Mouse (Mus musculus) CH12.LX (cell line): Measurements from ENCODE around the gene Dcaf15. TPM values are rescaled to one million over a fixed set of nuclear protein-coding genes. Genes with fewer than 3 reads are reported as not detected.

ENCODE experiments used
- DNase-seq: peaks from one replicate; pipeline ENCODE4 v3.0.0-alpha.2; 2013; ENCODE audit errors: extremely low read depth
- H3K27ac ChIP-seq: 2 replicates; pipeline ENCODE4 v1.5.1; 2012; ENCODE audit warnings: low read depth, mild to moderate bottlenecking, control low read depth, moderate library complexity; ENCODE audit not compliant: insufficient read depth
- H3K27me3 ChIP-seq: replicated peaks from 2 replicates; pipeline ENCODE3; 2012; ENCODE audit warnings: inconsistent platforms
- H3K36me3 ChIP-seq, 2 experiments: replicated peaks in 1 of 2; 2 replicates each; pipeline versions ENCODE3 to v1.6.1; 2012; ENCODE audit warnings: inconsistent platforms in 1 of 2, low read length in 1 of 2, mild to moderate bottlenecking in 1 of 2, mixed read lengths in 1 of 2, moderate library complexity in 1 of 2; ENCODE audit not compliant: control insufficient read depth in 1 of 2, insufficient read depth in 1 of 2
- H3K4me1 ChIP-seq, 2 experiments: 2 replicates each; pipeline ENCODE4 v1.6.1; 2012; ENCODE audit warnings: inconsistent platforms in 1 of 2, moderate library complexity in 1 of 2; ENCODE audit not compliant: insufficient read depth in 2 of 2, control insufficient read depth in 1 of 2
- H3K4me2 ChIP-seq: 2 replicates; pipeline ENCODE4 v1.6.1; 2012; ENCODE audit warnings: low read depth, mild to moderate bottlenecking, control low read depth; ENCODE audit not compliant: poor library complexity, insufficient read depth, severe bottlenecking
- H3K4me3 ChIP-seq, 3 experiments: fragments of 150-350 bp in 1 of 3; sonication (generic) in 1 of 3; replicated peaks in 1 of 3; 2 replicates each; pipeline versions ENCODE3 to v1.5.1; 2011 to 2012; ENCODE audit warnings: low read depth in 2 of 3, low read length in 2 of 3, mild to moderate bottlenecking in 2 of 3, moderate library complexity in 2 of 3, control low read depth in 1 of 3, improper control_type of control experiment in 1 of 3, inconsistent platforms in 1 of 3, mixed read lengths in 1 of 3; ENCODE audit not compliant: poor library complexity in 1 of 3
- H3K79me2 ChIP-seq: replicated peaks from 2 replicates; pipeline ENCODE4 v1.6.1; 2012; ENCODE audit warnings: mild to moderate bottlenecking, moderate library complexity; ENCODE audit not compliant: control insufficient read depth, poor library complexity, insufficient read depth, severe bottlenecking; ENCODE audit errors: extremely low read depth
- H3K9ac ChIP-seq: 2 replicates; pipeline ENCODE4 v1.6.1; 2012; ENCODE audit warnings: low read depth, mild to moderate bottlenecking, control low read depth, moderate library complexity; ENCODE audit not compliant: insufficient read depth
- H3K9me3 ChIP-seq: replicated peaks from 2 replicates; pipeline ENCODE3; 2012; ENCODE audit warnings: low read length, inconsistent platforms, mixed read lengths
- BHLHE40 ChIP-seq: IDR thresholded peaks from 2 replicates; pipeline ENCODE4 v1.6.1; 2011; ENCODE audit warnings: mild to moderate bottlenecking, low read depth, low read length, improper control_type of control experiment
- E2F4 ChIP-seq: IDR thresholded peaks from 2 replicates; pipeline ENCODE4 v1.6.1; 2011; ENCODE audit warnings: low read depth, low read length, improper control_type of control experiment; ENCODE audit not compliant: insufficient replicate concordance
- ELF1 ChIP-seq: IDR thresholded peaks from 2 replicates; pipeline ENCODE4 v1.6.1; 2014; ENCODE audit warnings: low read depth, mild to moderate bottlenecking, inconsistent platforms, low read length, improper control_type of control experiment
- EP300 ChIP-seq: IDR thresholded peaks from 2 replicates; pipeline ENCODE4 v1.6.1; 2011; ENCODE audit warnings: low read length, improper control_type of control experiment
- HCFC1 ChIP-seq: IDR thresholded peaks from 2 replicates; pipeline ENCODE4 v1.6.1; 2012; ENCODE audit warnings: low read depth, mild to moderate bottlenecking, inconsistent platforms, low read length, improper control_type of control experiment
- JUN ChIP-seq: IDR thresholded peaks from 2 replicates; pipeline ENCODE4 v1.6.1; 2011; ENCODE audit warnings: low read depth, mild to moderate bottlenecking, low read length, improper control_type of control experiment, moderate library complexity; ENCODE audit not compliant: insufficient read depth
- JUND ChIP-seq: conservative IDR thresholded peaks from 2 replicates; pipeline ENCODE4 v1.6.1; 2011; ENCODE audit warnings: low read depth, low read length, improper control_type of control experiment
- KAT2A ChIP-seq: IDR thresholded peaks from 2 replicates; pipeline ENCODE4 v1.6.1; 2012; ENCODE audit warnings: low read length, improper control_type of control experiment, inconsistent platforms; ENCODE audit not compliant: insufficient replicate concordance
- MAFK ChIP-seq: IDR thresholded peaks from 2 replicates; pipeline ENCODE4 v1.6.1; 2011; ENCODE audit warnings: low read length, improper control_type of control experiment; ENCODE audit not compliant: insufficient replicate concordance
- MAZ ChIP-seq: IDR thresholded peaks from 2 replicates; pipeline ENCODE4 v1.6.1; 2012; ENCODE audit warnings: low read depth, mild to moderate bottlenecking, inconsistent platforms, low read length, improper control_type of control experiment, moderate library complexity
- MXI1 ChIP-seq: IDR thresholded peaks from 2 replicates; pipeline ENCODE4 v1.6.1; 2011; ENCODE audit warnings: mild to moderate bottlenecking, low read depth, low read length, improper control_type of control experiment
- MYC ChIP-seq: IDR thresholded peaks from 2 replicates; pipeline ENCODE4 v1.6.1; 2011; ENCODE audit warnings: low read depth, mild to moderate bottlenecking, improper control_type of control experiment, low read length
- NELFE ChIP-seq: IDR thresholded peaks from 2 replicates; pipeline ENCODE4 v1.6.1; 2011; ENCODE audit warnings: low read depth, low read length, improper control_type of control experiment
- PAX5 ChIP-seq: IDR thresholded peaks from 2 replicates; pipeline ENCODE4 v1.6.1; 2012; ENCODE audit warnings: low read length, inconsistent platforms, mixed read lengths
- POLR2A ChIP-seq: IDR thresholded peaks from 2 replicates; pipeline ENCODE4 v1.6.1; 2011; ENCODE audit warnings: low read depth, mild to moderate bottlenecking, improper control_type of control experiment, low read length
- POLR2AphosphoS2 ChIP-seq: IDR thresholded peaks from 2 replicates; pipeline ENCODE4 v1.6.1; 2011; ENCODE audit warnings: low read depth, low read length, improper control_type of control experiment
- RAD21 ChIP-seq: IDR thresholded peaks from 2 replicates; pipeline ENCODE4 v1.6.1; 2011; ENCODE audit warnings: low read depth, mild to moderate bottlenecking, low read length, improper control_type of control experiment, moderate library complexity
- SIN3A ChIP-seq: IDR thresholded peaks from 2 replicates; pipeline ENCODE4 v1.6.1; 2012; ENCODE audit warnings: low read length, improper control_type of control experiment, inconsistent platforms
- TBP ChIP-seq: conservative IDR thresholded peaks from 2 replicates; pipeline ENCODE4 v1.6.1; 2011; ENCODE audit warnings: low read depth, low read length, improper control_type of control experiment
- TCF12 ChIP-seq: IDR thresholded peaks from 2 replicates; pipeline ENCODE4 v1.6.1; 2014; ENCODE audit warnings: low read depth, mild to moderate bottlenecking, inconsistent platforms, low read length, improper control_type of control experiment
- USF1 ChIP-seq: IDR thresholded peaks from 2 replicates; pipeline ENCODE4 v1.6.1; 2014; ENCODE audit warnings: low read depth, mild to moderate bottlenecking, inconsistent platforms, low read length, improper control_type of control experiment
- ZNF384 ChIP-seq: IDR thresholded peaks from 2 replicates; pipeline ENCODE4 v1.6.1; 2012; ENCODE audit warnings: low read depth, low read length, improper control_type of control experiment, inconsistent platforms
- dilution Hi-C: fragments of 300-500 bp; cut with MboI; formaldehyde crosslinking; loops from 2 replicates; pipeline ENCODE4 v1.14.3; 2020; ENCODE audit warnings: low sequenced_read_pairs; ENCODE audit not compliant: extremely low pct_unique_long_range_greater_than_20kb, extremely low pct_ligation_motif_present
- in situ Hi-C: fragments of 300-500 bp; cut with MboI; formaldehyde crosslinking; loops from 3 replicates; pipeline ENCODE4 v1.14.3; 2019; ENCODE audit warnings: low sequenced_read_pairs, low pct_ligation_motif_present, low pct_unique_long_range_greater_than_20kb, mixed read lengths
- polyA plus RNA-seq: library from polyadenylated mRNA; unstranded; fragments of >175 nt; gene quantifications from 2 replicates; pipeline ENCODE4 v1.2.1, GENCODE M21; 2012; ENCODE audit warnings: low read depth; ENCODE audit not compliant: insufficient read length
- total RNA-seq, 2 experiments: library from RNA; depleted of rRNA; stranded (reverse); fragments of 300-350 nt in 1 of 2; fragments of >200 nt in 1 of 2; gene quantifications; 2 replicates each; pipeline ENCODE4 v1.2.3; 2012 to 2014

The Dcaf15 gene
- total and polyA plus RNA-seq, 3 experiments, result 39.3 to 50.7 (median 47.9) TPM

GRCm38 (mm10) chr8:84076412-84076811 is 28.2 kb downstream of the Dcaf15 start:
- in situ Hi-C loops (no loop called here), dilution Hi-C loops (no loop called here)
- H3K79me2 ChIP-seq, result peaks cover under 1% of the 10 kb centered on the region
- no peak overlapping the region for H3K27ac ChIP-seq
- H3K4me1 ChIP-seq, result peaks cover 0 to 4% of the 10 kb centered on the region in 2 experiments; a peak in 3 of 4 replicates
- no peak overlapping the region for H3K4me2 ChIP-seq
- H3K9ac ChIP-seq, result no peak overlapping the region
- no peak for TF ChIP-seq TCF12
- no peak for TF ChIP-seq BHLHE40
- TF ChIP-seq E2F4, result no peak
- TF ChIP-seq ELF1, result no peak
- TF ChIP-seq SIN3A, result no peak
- TF ChIP-seq MAZ, result no peak
- no peak for TF ChIP-seq USF1
- TF ChIP-seq JUN, result no peak
- no peak for TF ChIP-seq MAFK
- TF ChIP-seq MYC, result no peak
- TF ChIP-seq KAT2A, result no peak
- H3K4me3 ChIP-seq, result no peak overlapping the region
- peaks cover 43 to 92% of the 10 kb centered on the region in 2 experiments for H3K36me3 ChIP-seq
- H3K27me3 ChIP-seq, result no peaks in the 10 kb centered on the region
- DNase-seq, result no peak
- no peaks in the 10 kb centered on the region for H3K9me3 ChIP-seq

- no peak for TF ChIP-seq SIN3A
- no peak for TF ChIP-seq TCF12
- no peak for TF ChIP-seq POLR2AphosphoS2
- no peak for TF ChIP-seq ZNF384
- TF ChIP-seq HCFC1, result no peak
- no peak for TF ChIP-seq MAFK
- TF ChIP-seq JUND, result no peak
- no peak for TF ChIP-seq TBP
- no peak for TF ChIP-seq KAT2A
- TF ChIP-seq MYC, result no peak
- TF ChIP-seq MAZ, result no peak
- no peak for TF ChIP-seq MXI1
- no peak for TF ChIP-seq POLR2A
- no peak for TF ChIP-seq NELFE
- no peak for TF ChIP-seq E2F4
- TF ChIP-seq PAX5, result no peak
- no peak for TF ChIP-seq EP300
- TF ChIP-seq RAD21, result no peak
- Histone ChIP-seq H3K79me2 (peaks cover 7% of the 10 kb centered on the region), H3K4me1 (peaks cover 12 to 34% of the 10 kb centered on the region in 2 experiments), H3K36me3 (peaks cover 19 to 72% of the 10 kb centered on the region in 2 experiments), H3K9ac (no peak overlapping the region), H3K27me3 (no peaks in the 10 kb centered on the region), H3K9me3 (no peaks in the 10 kb centered on the region), H3K4me3 (no peak overlapping the region), H3K27ac (no peak overlapping the region), H3K4me2 (no peak overlapping the region)
- in situ Hi-C loops, result no loop called here
- no peak for DNase-seq
- dilution Hi-C loops, result no loop called here
These were observed 31.2 kb downstream of the Dcaf15 start for GRCm38 (mm10) chr8:84073230-84073976.
